Mouse (Mus musculus): Measurements from ENCODE around the gene Snd1.

The Snd1 gene

GRCm38 (mm10) chr6:28706108-28706975, 231.4 kb downstream of the Snd1 start:
- no peak for DNase-seq (ENCODE audit: low spot score)

- no peak for DNase-seq (ENCODE audit: low spot score)
These were observed 232.1 kb downstream of the Snd1 start for GRCm38 (mm10) chr6:28706976-28707592.

- no peak for DNase-seq (ENCODE audit: low spot score)
These were observed 235.1 kb downstream of the Snd1 start for GRCm38 (mm10) chr6:28710035-28710434.

GRCm38 (mm10) chr6:28717203-28717844, 242.4 kb downstream of the Snd1 start:
- DNase-seq (ENCODE audit: low spot score), result no peak

- no peak for DNase-seq (ENCODE audit: low spot score)
These were observed 242.9 kb downstream of the Snd1 start for GRCm38 (mm10) chr6:28717845-28718237.

- DNase-seq (ENCODE audit: low spot score), result no peak
These were observed 245.6 kb downstream of the Snd1 start for GRCm38 (mm10) chr6:28720391-28721171.

- no peak for DNase-seq (ENCODE audit: low spot score)
These were observed 248.1 kb downstream of the Snd1 start for GRCm38 (mm10) chr6:28723059-28723458.

- DNase-seq (ENCODE audit: low spot score), result no peak
These were observed 249.8 kb downstream of the Snd1 start for GRCm38 (mm10) chr6:28724776-28725175.

- DNase-seq (ENCODE audit: low spot score), result no peak
These were observed 254.3 kb downstream of the Snd1 start for GRCm38 (mm10) chr6:28729236-28729635.

- no peak for DNase-seq (ENCODE audit: low spot score)
These were observed 254.7 kb downstream of the Snd1 start for GRCm38 (mm10) chr6:28729649-28730048.

GRCm38 (mm10) chr6:28731246-28731645, 256.3 kb downstream of the Snd1 start:
- no peak for DNase-seq (ENCODE audit: low spot score)

- DNase-seq (ENCODE audit: low spot score), result no peak
These were observed 259.1 kb downstream of the Snd1 start for GRCm38 (mm10) chr6:28733884-28734647.

- DNase-seq (ENCODE audit: low spot score), result no peak
These were observed 260.2 kb downstream of the Snd1 start for GRCm38 (mm10) chr6:28735116-28735515.

GRCm38 (mm10) chr6:28736665-28737064, 261.7 kb downstream of the Snd1 start:
- no peak for DNase-seq (ENCODE audit: low spot score)

GRCm38 (mm10) chr6:28737601-28738000, 262.7 kb downstream of the Snd1 start:
- no peak for DNase-seq (ENCODE audit: low spot score)

GRCm38 (mm10) chr6:28743586-28743985, 268.6 kb downstream of the Snd1 start:
- DNase-seq (ENCODE audit: low spot score), result no peak

GRCm38 (mm10) chr6:28745864-28746263, 270.9 kb downstream of the Snd1 start:
- DNase-seq (ENCODE audit: low spot score), result no peak

GRCm38 (mm10) chr6:28747025-28747424, 272.1 kb downstream of the Snd1 start:
- no peak for DNase-seq (ENCODE audit: low spot score)

GRCm38 (mm10) chr6:28747931-28748670, 273.2 kb downstream of the Snd1 start:
- no peak for DNase-seq (ENCODE audit: low spot score)

- no peak for DNase-seq (ENCODE audit: low spot score)
These were observed 274.3 kb downstream of the Snd1 start for GRCm38 (mm10) chr6:28749224-28749623.

GRCm38 (mm10) chr6:28751186-28751585, 276.2 kb downstream of the Snd1 start:
- DNase-seq (ENCODE audit: low spot score), result no peak
